Comparison of ENCODE assay signal across 19 mouse cellular contexts in genomic region chr10:76542636-76543375, GRCm38 (mm10). TPM values are rescaled to one million over a fixed set of nuclear protein-coding genes. Genes with fewer than 3 reads are reported as not detected.
DNase-seq lines count a peak whose midpoint lies in the region; TF ChIP-seq lines count a peak whose summit lies in the region.
"Had no signal": no experiment of that assay in that cellular context is flagged by ENCODE, and none has a peak within 500 bp of the region (broad histone marks: within the 10 kb centered on the region; RNA-seq: fewer than 3 reads in every experiment).

No protein-coding gene starts in this region.

- DNase-seq in heart, adult 11 months, result peak; percentile 83
- DNase-seq in heart, postnatal 4 days, result no peak
- DNase-seq in naive thymus-derived CD4-positive, alpha-beta T cell, adult 2 months (ENCODE audit: low read depth), result peak; percentile 28
- peak; percentile 48 for DNase-seq in thymus, postnatal 4 days
- DNase-seq in spleen, postnatal 14 days (ENCODE audit: low spot score in 2 of 2), result no peak
- no peak for DNase-seq in embryo, embryonic 9.5 days (ENCODE audit: extremely low spot score)
- no peak for DNase-seq in kidney, adult 11 months
- DNase-seq: cerebellum, adult 9-10 months had no signal

- no peak overlapping the region for H3K4me3 ChIP-seq in embryonic fibroblast, embryonic 13.5 days (ENCODE audit: insufficient read depth, low read length)
- H3K4me3 ChIP-seq: embryonic facial prominence, embryonic 10.5 days; kidney, embryonic 15.5 days; lung, embryonic 15.5 days; midbrain, embryonic 13.5 days had no signal

- no peak for TF ChIP-seq POLR2A in embryonic fibroblast, embryonic 13.5 days (IDR thresholded peaks at IDR 0.05; ENCODE audit: low read depth, low read length)

- H3K4me1 ChIP-seq in embryonic fibroblast, embryonic 13.5 days (ENCODE audit: control insufficient read depth, insufficient read depth, low read length), result no peaks in the 10 kb centered on the region
- H3K4me1 ChIP-seq: embryonic facial prominence, embryonic 10.5 days; kidney, embryonic 15.5 days; lung, embryonic 15.5 days; midbrain, embryonic 13.5 days had no signal

- H3K27ac ChIP-seq in embryonic fibroblast, embryonic 13.5 days (ENCODE audit: insufficient read depth, low read length), result 0 out of 2 replicates have a peak overlapping the region, but pooled peaks have one; percentile 2
- H3K27ac ChIP-seq: embryonic facial prominence, embryonic 10.5 days; kidney, embryonic 15.5 days; lung, embryonic 15.5 days; midbrain, embryonic 13.5 days had no signal

- TF ChIP-seq CTCF in embryonic fibroblast, embryonic 13.5 days (IDR thresholded peaks at IDR 0.05; ENCODE audit: borderline replicate concordance, insufficient read depth, low read length), result no peak

RNA-seq across cellular contexts. Expression of gene Lss, which starts 11.4 kb away (rescaled TPM):
- total RNA-seq in heart, postnatal 4 days (2021), result 10 to 100 TPM; 16.8 to 17.2 TPM
- 32.8 and 34.0 TPM in 2 replicates for polyA plus RNA-seq in embryonic fibroblast, embryonic 13.5 days (2011; ENCODE audit: insufficient read length, low read depth, missing spikeins)

RNA-seq across cellular contexts. Expression of gene Spatc1l, which starts 19.3 kb away (rescaled TPM):
- not detected for total RNA-seq in heart, postnatal 4 days (2021)
- polyA plus RNA-seq in embryonic fibroblast, embryonic 13.5 days (2011; ENCODE audit: insufficient read length, low read depth, missing spikeins), result not detected in 2 replicates
- total RNA-seq: left cerebral cortex, postnatal 14 days had no signal
- polyA plus RNA-seq: heart, postnatal 0 days; hindbrain, embryonic 16.5 days; kidney, embryonic 15.5 days; liver, embryonic 11.5 days; lung, embryonic 15.5 days; midbrain, embryonic 13.5 days; neural tube, embryonic 11.5 days had no signal

RNA-seq across cellular contexts. Expression of gene Ftcd, which starts 32.6 kb away (rescaled TPM):
- total RNA-seq in heart, postnatal 4 days (2021), result under 1 TPM; 0.88 TPM
- polyA plus RNA-seq in embryonic fibroblast, embryonic 13.5 days (2011; ENCODE audit: insufficient read length, low read depth, missing spikeins), result not detected in 2 replicates
- total RNA-seq: left cerebral cortex, postnatal 14 days had no signal
- polyA plus RNA-seq: embryonic facial prominence, embryonic 10.5 days; lung, embryonic 15.5 days; neural tube, embryonic 11.5 days; small intestine, adult 2 months had no signal

Comparison
In these comparisons a context has a peak if more than half of its experiments do, and no peak if none do; other contexts are left out.
1. DNase-seq: peak in heart, adult 11 months (single experiment), naive thymus-derived CD4-positive, alpha-beta T cell, adult 2 months (single experiment) and thymus, postnatal 4 days (single experiment); none in heart, postnatal 4 days (single experiment), spleen, postnatal 14 days (0 of 2), embryo, embryonic 9.5 days (single experiment) and kidney, adult 11 months (single experiment).